Mouse (Mus musculus): ENCODE results near the gene 1700017D01Rik. TPM values are rescaled to one million over a fixed set of nuclear protein-coding genes. Genes with fewer than 3 reads are reported as not detected.
"Not testable (repeated sequence)": the region's sequence is repeated elsewhere in the genome, so short reads cannot be mapped to it uniquely, and the experiment has no call there.

1700017D01Rik gene
- polyA plus RNA-seq, 1 experiment = not detected

- Histone ChIP-seq H3K4me3 (ENCODE audit: extremely low read depth, insufficient read depth, insufficient read length) (no peak overlapping the region), H3K36me3 (ENCODE audit: control insufficient read depth, insufficient read depth, low read length) (no peaks in the 10 kb centered on the region), H3K27ac (ENCODE audit: insufficient read depth, low read length) (peak overlapping the region; percentile 46), H3K27me3 (ENCODE audit: control insufficient read depth, insufficient read depth, low read length) (no peaks in the 10 kb centered on the region), H3K4me1 (ENCODE audit: control insufficient read depth, insufficient read depth, insufficient read length) (peaks cover 7% of the 10 kb centered on the region; the same call in 1 of the 2 replicates)
- WGBS = 9% methylated on average over 2 of the region's 2 CpGs
- peak in 1 of 2 experiments; percentile 34 for DNase-seq (ENCODE audit: low read depth in 1 of 2, low spot score in 2 of 2)
- TF ChIP-seq CTCF (IDR thresholded peaks at IDR 0.05; ENCODE audit: extremely low read depth, insufficient read depth, insufficient read length, insufficient replicate concordance) (no peak), POLR2A (IDR thresholded peaks at IDR 0.05; ENCODE audit: low read depth, low read length) (no peak)
Measured at GRCm38 (mm10) chr19:11065202-11065875, 65.3 kb downstream of the 1700017D01Rik start.

DNA sequence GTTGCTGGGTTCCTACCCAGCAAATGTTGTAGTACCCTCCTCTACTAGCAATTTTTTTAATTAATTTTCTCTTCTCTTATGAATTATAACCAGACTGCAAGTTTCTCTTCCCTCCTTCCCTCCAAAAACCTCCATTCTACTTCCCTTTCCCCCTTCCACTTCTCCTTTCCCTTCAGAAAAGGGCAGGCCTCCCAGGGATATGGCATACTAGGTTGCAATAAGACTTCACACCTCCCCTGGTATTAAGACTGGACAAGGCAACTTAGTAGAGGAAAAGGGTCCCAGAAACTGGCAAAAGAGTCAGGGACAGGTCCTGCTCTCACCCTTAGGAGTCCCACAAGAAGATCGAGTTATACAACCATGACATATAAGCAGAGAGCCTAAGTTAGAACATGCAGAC lies 69.8 kb downstream of the 1700017D01Rik start:
- DNase-seq (ENCODE audit: low read depth in 1 of 2, low spot score in 2 of 2) = no peak
- TF ChIP-seq CTCF (IDR thresholded peaks at IDR 0.05; ENCODE audit: extremely low read depth, insufficient read depth, insufficient read length, insufficient replicate concordance) (no peak), POLR2A (IDR thresholded peaks at IDR 0.05; ENCODE audit: low read depth, low read length) (no peak)

DNA sequence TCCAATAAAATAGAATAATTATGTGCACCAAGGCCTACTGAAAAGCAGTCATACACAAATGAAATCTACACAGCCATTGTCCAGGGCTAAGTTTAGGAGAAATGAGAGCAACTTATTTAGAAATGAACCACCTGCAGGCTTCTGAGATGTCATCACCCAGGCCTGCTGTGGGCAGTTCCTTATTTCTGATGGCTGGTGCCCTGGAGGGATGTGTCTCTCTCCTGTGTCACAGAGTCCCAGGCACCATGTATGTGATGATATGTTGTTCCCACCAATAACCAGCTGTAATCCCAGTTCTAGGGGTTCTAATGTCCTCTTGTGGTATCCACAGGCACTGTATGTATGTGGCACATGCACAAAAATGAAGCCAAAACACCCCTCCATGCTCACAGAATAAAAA lies 70.7 kb downstream of the 1700017D01Rik start:
- Histone ChIP-seq H3K27ac (ENCODE audit: insufficient read depth, low read length) (no peak overlapping the region), H3K4me3 (ENCODE audit: extremely low read depth, insufficient read depth, insufficient read length) (no peak overlapping the region), H3K27me3 (ENCODE audit: control insufficient read depth, insufficient read depth, low read length) (no peaks in the 10 kb centered on the region), H3K4me1 (ENCODE audit: control insufficient read depth, insufficient read depth, insufficient read length) (peaks cover 9% of the 10 kb centered on the region; the same call in 1 of the 2 replicates), H3K36me3 (ENCODE audit: control insufficient read depth, insufficient read depth, low read length) (no peaks in the 10 kb centered on the region)
- DNase-seq (ENCODE audit: low read depth in 1 of 2, low spot score in 2 of 2) = no peak
- TF ChIP-seq CTCF (IDR thresholded peaks at IDR 0.05; ENCODE audit: extremely low read depth, insufficient read depth, insufficient read length, insufficient replicate concordance) = no peak
- TF ChIP-seq POLR2A (IDR thresholded peaks at IDR 0.05; ENCODE audit: low read depth, low read length) = no peak

More for the DNA sequence above, 69.8 kb downstream of the 1700017D01Rik start:
- H3K27me3 ChIP-seq (ENCODE audit: control insufficient read depth, insufficient read depth, low read length) = no peaks in the 10 kb centered on the region
- no peaks in the 10 kb centered on the region for H3K36me3 ChIP-seq (ENCODE audit: control insufficient read depth, insufficient read depth, low read length)
- no peak overlapping the region for H3K27ac ChIP-seq (ENCODE audit: insufficient read depth, low read length)
- peaks cover 10% of the 10 kb centered on the region; the same call in 1 of the 2 replicates for H3K4me1 ChIP-seq (ENCODE audit: control insufficient read depth, insufficient read depth, insufficient read length)
- 73% methylated on average over 1 of the region's 1 CpGs for WGBS
- H3K4me3 ChIP-seq (ENCODE audit: extremely low read depth, insufficient read depth, insufficient read length) = no peak overlapping the region

DNA sequence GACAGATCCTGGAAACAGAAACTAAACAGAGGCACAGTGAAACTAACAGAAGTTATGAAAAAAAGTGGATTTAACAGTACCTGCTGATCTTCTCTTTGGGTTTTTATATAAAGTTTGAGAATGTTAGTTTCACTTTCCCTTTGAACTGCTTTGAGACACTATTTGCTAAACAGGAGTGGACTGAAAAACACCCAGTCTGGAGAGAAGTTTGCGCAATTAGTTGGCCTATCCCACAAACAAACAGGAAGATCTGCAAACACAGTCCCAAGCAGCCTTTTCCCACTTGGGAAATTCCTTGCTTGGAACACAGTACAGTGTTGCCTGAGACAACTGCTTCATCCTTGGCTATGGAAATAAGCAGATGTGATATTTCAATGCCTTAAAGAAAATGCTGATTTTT lies 75.0 kb downstream of the 1700017D01Rik start:
- peak overlapping the region; percentile 65 for H3K27ac ChIP-seq (ENCODE audit: insufficient read depth, low read length)

DNA sequence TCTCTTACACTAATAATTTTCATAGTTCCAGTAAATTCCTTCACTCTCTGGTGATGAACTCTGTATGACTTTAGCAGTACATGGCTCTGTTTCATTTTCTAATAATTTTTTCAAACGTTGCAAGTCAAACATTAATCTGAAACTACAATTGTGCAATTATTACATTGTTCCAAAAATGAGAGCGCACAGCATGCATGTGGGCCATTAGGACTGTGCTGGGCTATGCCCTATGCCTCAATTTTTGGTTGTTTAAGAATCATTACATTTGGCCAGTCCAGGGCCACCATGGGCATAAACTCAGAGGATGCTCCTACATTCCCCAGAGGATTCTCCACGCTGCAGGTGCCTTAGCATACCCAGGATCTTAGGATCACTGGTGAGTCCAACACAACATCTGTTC lies 77.4 kb downstream of the 1700017D01Rik start:
- TF ChIP-seq POLR2A (IDR thresholded peaks at IDR 0.05; ENCODE audit: low read depth, low read length) (no peak), CTCF (IDR thresholded peaks at IDR 0.05; ENCODE audit: extremely low read depth, insufficient read depth, insufficient read length, insufficient replicate concordance) (no peak)
- peak overlapping the region; percentile 53 for H3K27ac ChIP-seq (ENCODE audit: insufficient read depth, low read length)
- WGBS = 55% methylated on average over 3 of the region's 3 CpGs
- no peaks in the 10 kb centered on the region for H3K27me3 ChIP-seq (ENCODE audit: control insufficient read depth, insufficient read depth, low read length)
- no peaks in the 10 kb centered on the region for H3K36me3 ChIP-seq (ENCODE audit: control insufficient read depth, insufficient read depth, low read length)
- H3K4me3 ChIP-seq (ENCODE audit: extremely low read depth, insufficient read depth, insufficient read length) = no peak overlapping the region
- no peak for DNase-seq (ENCODE audit: low read depth in 1 of 2, low spot score in 2 of 2)
- peaks cover 28% of the 10 kb centered on the region; the same call in 1 of the 2 replicates for H3K4me1 ChIP-seq (ENCODE audit: control insufficient read depth, insufficient read depth, insufficient read length)

More for the DNA sequence above, 75.0 kb downstream of the 1700017D01Rik start:
- H3K36me3 ChIP-seq (ENCODE audit: control insufficient read depth, insufficient read depth, low read length); DNase-seq (ENCODE audit: low read depth in 1 of 2, low spot score in 2 of 2); H3K4me3 ChIP-seq (ENCODE audit: extremely low read depth, insufficient read depth, insufficient read length); H3K27me3 ChIP-seq (ENCODE audit: control insufficient read depth, insufficient read depth, low read length): not testable (repeated sequence)
- peaks cover 21% of the 10 kb centered on the region; the same call in 1 of the 2 replicates for H3K4me1 ChIP-seq (ENCODE audit: control insufficient read depth, insufficient read depth, insufficient read length)
- WGBS = 43% methylated on average over 1 of the region's 1 CpGs

GRCm38 (mm10) chr19:11052877-11053276 lies 77.8 kb downstream of the 1700017D01Rik start:
- Histone ChIP-seq H3K27me3 (ENCODE audit: control insufficient read depth, insufficient read depth, low read length) (no peaks in the 10 kb centered on the region), H3K4me1 (ENCODE audit: control insufficient read depth, insufficient read depth, insufficient read length) (peaks cover 28% of the 10 kb centered on the region; the same call in 1 of the 2 replicates), H3K27ac (ENCODE audit: insufficient read depth, low read length) (no peak overlapping the region), H3K36me3 (ENCODE audit: control insufficient read depth, insufficient read depth, low read length) (no peaks in the 10 kb centered on the region), H3K4me3 (ENCODE audit: extremely low read depth, insufficient read depth, insufficient read length) (no peak overlapping the region)
- DNase-seq (ENCODE audit: low read depth in 1 of 2, low spot score in 2 of 2) = no peak
- whole genome bisulfite sequencing = 24% methylated on average over 5 of the region's 5 CpGs
- TF ChIP-seq POLR2A (IDR thresholded peaks at IDR 0.05; ENCODE audit: low read depth, low read length) = no peak

GRCm38 (mm10) chr19:11050286-11050685 lies 80.4 kb downstream of the 1700017D01Rik start:
- TF ChIP-seq CTCF (IDR thresholded peaks at IDR 0.05; ENCODE audit: extremely low read depth, insufficient read depth, insufficient read length, insufficient replicate concordance) = no peak
- TF ChIP-seq POLR2A (IDR thresholded peaks at IDR 0.05; ENCODE audit: low read depth, low read length) = no peak
- H3K4me3 ChIP-seq (ENCODE audit: extremely low read depth, insufficient read depth, insufficient read length) = peak overlapping the region; percentile 60
- peaks cover 30% of the 10 kb centered on the region; the same call in 1 of the 2 replicates for H3K4me1 ChIP-seq (ENCODE audit: control insufficient read depth, insufficient read depth, insufficient read length)
- whole genome bisulfite sequencing = 9% methylated on average over 2 of the region's 2 CpGs
- no peak for DNase-seq (ENCODE audit: low read depth in 1 of 2, low spot score in 2 of 2)
- no peaks in the 10 kb centered on the region for H3K27me3 ChIP-seq (ENCODE audit: control insufficient read depth, insufficient read depth, low read length)
- H3K36me3 ChIP-seq (ENCODE audit: control insufficient read depth, insufficient read depth, low read length) = no peaks in the 10 kb centered on the region
- peak overlapping the region; percentile 92 for H3K27ac ChIP-seq (ENCODE audit: insufficient read depth, low read length)

Data from spleen, adult 2 months (tissue).